Mouse (Mus musculus) cerebellum, adult 9-10 months (tissue): ENCODE results near the gene Slc29a3.
"Not testable (repeated sequence)": the region's sequence is repeated elsewhere in the genome, so short reads cannot be mapped to it uniquely, and the experiment has no call there.

ENCODE experiments used
- DNase-seq: peaks from one replicate; pipeline ENCODE4 v3.0.0; 2022

The Slc29a3 gene

GRCm38 (mm10) chr10:60762126-60762525 lies 9.5 kb upstream of the Slc29a3 start:
- no peak for DNase-seq

DNA sequence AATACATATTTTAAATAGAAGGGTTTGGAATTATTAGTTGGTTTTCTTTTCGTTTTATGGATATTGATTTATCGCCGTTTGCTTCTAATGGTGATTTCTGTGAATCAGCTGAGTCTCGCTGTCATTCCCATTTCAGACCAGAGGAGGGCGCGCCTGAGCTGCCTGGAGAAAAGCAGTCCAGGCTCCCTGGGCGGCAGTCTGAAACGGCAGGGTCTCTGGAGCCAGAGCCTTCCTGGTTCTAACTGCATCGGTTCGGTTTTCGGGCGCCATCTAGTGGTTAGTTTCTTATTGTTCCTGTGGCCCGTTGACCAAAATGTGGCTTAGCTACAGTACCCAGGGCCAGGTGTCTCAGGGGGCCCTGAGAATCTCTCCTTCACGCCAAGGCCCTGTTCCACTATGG lies 7.8 kb upstream of the Slc29a3 start:
- peak; percentile 98 for DNase-seq

- DNase-seq: peak; percentile 79
These were observed 4.4 kb upstream of the Slc29a3 start for GRCm38 (mm10) chr10:60756992-60757391.

GRCm38 (mm10) chr10:60756146-60756545 lies 3.6 kb upstream of the Slc29a3 start:
- DNase-seq: no peak

DNA sequence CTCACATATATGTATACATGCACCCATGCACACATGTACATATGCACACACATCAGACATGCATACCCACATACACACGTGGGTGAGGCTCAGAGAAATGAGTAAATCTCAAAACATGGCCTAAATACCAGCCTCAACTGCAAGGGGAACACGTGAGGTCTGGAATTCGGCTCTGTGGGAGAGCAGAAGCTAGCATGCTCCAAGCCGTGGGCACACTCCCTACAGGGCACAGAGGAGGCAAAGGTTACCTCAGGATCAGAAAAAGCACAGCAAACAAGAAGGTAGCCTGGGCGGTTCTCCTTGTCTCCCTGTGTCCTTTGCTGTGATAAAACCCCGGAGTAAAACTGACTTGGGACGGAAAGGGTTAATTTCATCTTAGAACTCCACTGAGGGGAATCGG lies 1.3 kb upstream of the Slc29a3 start:
- no peak for DNase-seq

- no peak for DNase-seq
These were observed 667 bp upstream of the Slc29a3 start for GRCm38 (mm10) chr10:60753261-60753660.

GRCm38 (mm10) chr10:60747667-60748212 lies 4.9 kb downstream of the Slc29a3 start:
- no peak for DNase-seq

- DNase-seq: no peak
These were observed 6.1 kb downstream of the Slc29a3 start for GRCm38 (mm10) chr10:60746512-60746911.

DNA sequence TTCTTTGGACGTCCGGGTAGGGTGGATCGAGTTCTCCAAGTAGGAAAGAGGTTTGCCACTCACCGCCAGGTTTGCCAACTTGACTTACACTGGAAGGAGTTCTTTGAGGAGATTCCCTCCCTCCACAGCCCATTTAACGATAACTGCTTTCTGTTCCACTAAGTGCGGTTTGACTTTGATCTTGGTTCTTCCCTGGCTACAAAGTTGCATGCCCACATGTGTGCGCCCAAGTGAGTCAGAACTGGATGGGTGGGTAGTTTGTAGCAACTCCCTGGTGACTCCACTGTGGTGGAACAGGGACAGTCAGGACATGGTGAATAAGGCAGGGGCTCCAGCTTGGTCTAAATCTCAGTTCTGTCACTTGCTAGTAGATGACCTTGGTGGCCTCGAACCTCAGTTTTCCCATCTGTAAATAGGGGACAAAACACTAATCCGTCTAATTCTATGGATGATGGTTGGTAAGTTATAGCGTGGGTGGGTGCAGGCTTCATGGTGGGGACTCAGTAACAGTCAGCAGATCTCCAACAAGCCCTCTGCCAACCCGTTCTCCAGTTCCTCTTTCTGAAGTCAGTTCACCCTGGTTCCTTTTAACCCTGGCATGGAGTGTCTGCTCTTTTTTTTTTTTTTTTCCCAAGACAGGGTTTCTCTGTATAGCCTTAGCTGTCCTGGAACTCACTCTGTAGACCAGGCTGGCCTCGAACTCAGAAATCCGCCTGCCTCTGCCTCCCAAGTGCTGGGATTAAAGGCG lies 7.9 kb downstream of the Slc29a3 start:
- DNase-seq: no peak

- DNase-seq: no peak
These were observed 8.9 kb downstream of the Slc29a3 start for GRCm38 (mm10) chr10:60743681-60744080.

DNA sequence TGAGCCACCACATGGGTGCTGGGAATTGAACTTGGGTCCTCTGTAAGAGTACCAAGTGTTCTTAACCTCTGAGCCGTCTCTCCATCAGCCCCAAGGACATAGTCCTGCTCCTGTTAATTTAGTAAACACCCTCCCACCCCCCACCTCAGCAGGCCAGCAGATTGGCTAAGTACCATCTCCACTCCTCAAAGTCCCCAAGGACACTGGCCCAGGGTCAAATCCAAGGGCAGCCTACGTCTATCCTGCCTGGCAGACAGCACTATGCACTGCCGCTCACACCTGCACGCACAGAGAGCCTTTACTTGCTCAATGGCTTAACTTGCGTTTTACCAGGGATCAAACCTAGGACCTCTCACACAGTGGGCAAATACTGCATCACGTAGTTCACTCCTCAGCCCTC lies 9.7 kb downstream of the Slc29a3 start:
- DNase-seq: no peak

GRCm38 (mm10) chr10:60742296-60742695 lies 10.3 kb downstream of the Slc29a3 start:
- not testable (repeated sequence) for DNase-seq

DNA sequence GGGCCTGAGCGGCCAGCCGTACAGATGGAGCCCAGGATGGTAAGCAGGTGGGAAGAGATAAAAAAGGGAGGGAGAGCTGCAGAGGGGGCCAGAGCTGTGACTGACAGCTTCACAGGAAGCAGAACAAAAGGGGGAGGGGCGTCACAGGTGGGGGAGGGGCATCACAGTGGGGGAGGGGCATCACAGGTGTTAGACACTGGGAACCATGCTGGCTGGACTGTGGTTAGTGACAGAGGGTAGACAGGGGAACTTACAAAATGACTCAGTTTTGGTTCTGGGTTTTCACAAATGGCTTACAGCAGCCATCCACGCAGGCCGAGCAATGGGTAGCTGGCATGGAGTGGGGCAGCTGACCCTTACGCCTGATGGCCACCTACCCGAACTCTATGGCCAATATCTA lies 11.2 kb downstream of the Slc29a3 start:
- DNase-seq: no peak

- DNase-seq: no peak
These were observed 12.8 kb downstream of the Slc29a3 start for GRCm38 (mm10) chr10:60739619-60740363.

- DNase-seq: no peak
These were observed 14.5 kb downstream of the Slc29a3 start for GRCm38 (mm10) chr10:60737886-60738640.

DNA sequence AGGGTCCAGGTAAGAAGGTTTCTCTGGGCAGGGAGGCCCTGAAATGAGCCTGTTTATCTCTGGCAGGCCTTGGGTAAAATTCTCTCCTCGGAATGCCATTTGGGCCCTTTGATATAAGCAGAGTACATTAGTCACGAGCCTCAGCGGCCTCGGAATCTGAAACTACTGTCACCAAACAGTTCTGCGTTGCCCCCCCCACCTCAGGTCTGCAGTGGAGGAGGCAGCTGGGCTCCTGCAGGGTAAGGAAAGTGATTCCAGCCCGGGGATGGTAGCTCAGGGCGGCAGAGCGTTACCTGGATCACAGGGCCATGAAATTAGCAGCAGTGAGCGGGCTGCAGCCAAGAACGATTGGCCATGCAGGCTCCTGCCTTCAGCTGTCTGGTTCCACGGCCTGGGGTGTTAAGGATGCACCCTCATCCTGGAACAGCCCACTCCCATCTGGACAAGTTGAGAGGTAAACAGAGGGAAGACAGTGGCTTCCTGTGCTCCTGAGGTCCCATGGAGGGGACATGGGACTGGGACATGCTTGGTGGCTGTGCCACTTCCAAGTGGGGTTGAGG lies 15.3 kb downstream of the Slc29a3 start:
- no peak for DNase-seq

DNA sequence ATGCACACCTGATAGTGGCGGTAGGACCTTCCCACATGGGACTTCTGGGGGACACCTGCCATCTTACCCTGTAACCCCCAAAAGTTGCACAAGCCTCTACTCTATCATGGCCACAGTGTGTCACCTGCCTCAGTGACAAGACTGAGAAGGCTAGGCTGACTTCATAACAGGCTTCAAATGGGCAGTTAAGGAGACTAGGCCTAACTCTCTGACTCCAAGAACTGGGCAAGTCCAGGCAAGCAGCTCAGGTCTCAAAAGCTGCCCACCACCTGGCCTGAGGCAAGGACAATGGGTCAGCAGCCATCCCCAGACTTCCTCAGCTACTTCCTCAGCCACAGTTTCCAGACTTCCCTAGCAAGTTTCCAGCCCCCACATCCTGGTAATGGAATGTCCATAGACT lies 16.9 kb downstream of the Slc29a3 start:
- no peak for DNase-seq

- no peak for DNase-seq
These were observed 19.1 kb downstream of the Slc29a3 start for GRCm38 (mm10) chr10:60733471-60733870.

DNA sequence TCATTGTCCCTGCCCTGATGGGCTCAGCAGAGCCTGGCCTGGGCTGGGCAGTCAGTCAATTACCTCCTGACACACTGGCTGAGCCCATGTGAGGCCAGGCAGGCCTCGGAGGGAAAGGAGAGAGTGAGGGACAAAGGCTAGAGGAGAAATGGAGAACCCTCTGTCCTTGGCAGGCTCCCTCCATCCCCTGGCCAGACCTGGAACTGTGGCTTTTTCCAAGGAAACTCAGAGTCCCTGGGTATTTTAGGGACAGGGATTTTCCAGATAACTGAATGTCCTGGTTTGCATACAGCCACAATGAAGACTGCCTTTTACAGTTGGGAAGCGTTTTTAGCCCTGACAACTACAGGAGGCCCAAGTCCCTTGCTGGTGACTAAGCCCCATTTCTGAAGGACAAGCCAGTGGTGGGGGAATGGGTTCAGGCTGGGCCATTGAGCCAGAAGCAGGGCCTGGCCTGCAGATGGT lies 20.2 kb downstream of the Slc29a3 start:
- no peak for DNase-seq

- no peak for DNase-seq
These were observed 20.9 kb downstream of the Slc29a3 start for GRCm38 (mm10) chr10:60731742-60732141.

- no peak for DNase-seq
These were observed 25.3 kb downstream of the Slc29a3 start for GRCm38 (mm10) chr10:60727301-60727700.

DNA sequence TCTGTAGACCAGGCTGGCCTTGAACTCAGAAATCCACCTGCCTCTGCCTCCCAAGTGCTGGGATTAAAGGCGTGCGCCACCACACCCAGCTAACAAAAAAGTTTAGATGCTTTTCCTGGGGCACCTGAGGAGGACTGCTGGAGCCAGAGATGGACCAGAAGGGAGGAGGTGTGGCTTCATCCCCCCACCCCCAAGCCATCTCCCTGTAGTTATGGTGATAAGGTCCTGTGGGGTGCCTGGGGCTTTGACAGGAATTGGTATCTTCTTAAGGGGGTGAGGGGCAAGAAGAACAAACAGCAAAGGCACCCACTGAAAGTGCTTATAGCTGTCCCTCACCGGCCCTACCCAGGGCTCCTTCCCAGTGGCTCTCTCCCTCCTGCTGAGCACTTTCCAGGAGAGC lies 25.7 kb downstream of the Slc29a3 start:
- DNase-seq: no peak

- no peak for DNase-seq
These were observed 28.1 kb downstream of the Slc29a3 start for GRCm38 (mm10) chr10:60724496-60724895.
